In genomic region chr5:124095077-124095581, GRCm38 (mm10) we compare ENCODE assay signal across 8 mouse cellular contexts. TPM values are rescaled to one million over a fixed set of nuclear protein-coding genes. Genes with fewer than 3 reads are reported as not detected.
DNase-seq lines count a peak whose midpoint lies in the region; ATAC-seq and TF ChIP-seq lines count a peak whose summit lies in the region.

No protein-coding gene starts in this region.

- peak overlapping the region; percentile 47 for H3K4me2 ChIP-seq in forebrain, embryonic 16.5 days (ENCODE audit: low read length)
- peak overlapping the region; percentile 70 for H3K4me2 ChIP-seq in limb, embryonic 13.5 days (replicated peaks)
- peak overlapping the region; percentile 67 for H3K4me2 ChIP-seq in neural tube, embryonic 13.5 days

- WGBS in forebrain, embryonic 16.5 days, result 10% methylated on average over 19 of the region's 19 CpGs
- WGBS in limb, embryonic 13.5 days, result 11% methylated on average over 19 of the region's 19 CpGs
- 9% methylated on average over 19 of the region's 19 CpGs for WGBS in neural tube, embryonic 13.5 days

- peak overlapping the region; percentile 57 for H3K4me3 ChIP-seq in left cerebral cortex, adult 2 months
- peak overlapping the region; percentile 45 for H3K4me3 ChIP-seq in forebrain, embryonic 16.5 days (replicated peaks; ENCODE audit: low read length)
- H3K4me3 ChIP-seq in limb, embryonic 13.5 days, result peak overlapping the region; percentile 43
- peak overlapping the region; percentile 47 for H3K4me3 ChIP-seq in neural tube, embryonic 13.5 days

- TF ChIP-seq CTCF in left cerebral cortex, adult 2 months (IDR thresholded peaks at IDR 0.05), result no peak; the same call in 1 of the 2 replicates

- H3K4me1 ChIP-seq in forebrain, embryonic 16.5 days (replicated peaks; ENCODE audit: control insufficient read depth, insufficient read depth, low read length), result peaks cover 14% of the 10 kb centered on the region
- H3K4me1 ChIP-seq in limb, embryonic 13.5 days, result peaks cover 10% of the 10 kb centered on the region
- H3K4me1 ChIP-seq in neural tube, embryonic 13.5 days (replicated peaks), result peaks cover 7% of the 10 kb centered on the region; the same call in 1 of the 2 replicates

- H3K9ac ChIP-seq in forebrain, embryonic 16.5 days (replicated peaks; ENCODE audit: low read depth, low read length), result peak overlapping the region; percentile 47
- H3K9ac ChIP-seq in limb, embryonic 13.5 days, result peak overlapping the region; percentile 65
- peak overlapping the region; percentile 72 for H3K9ac ChIP-seq in neural tube, embryonic 13.5 days

- peaks cover 2% of the 10 kb centered on the region; the same call in 1 of the 2 replicates for H3K27me3 ChIP-seq in forebrain, embryonic 16.5 days (replicated peaks; ENCODE audit: control insufficient read depth, insufficient read depth, low read length)
- peaks cover 41% of the 10 kb centered on the region for H3K27me3 ChIP-seq in limb, embryonic 13.5 days
- H3K27me3 ChIP-seq in neural tube, embryonic 13.5 days, result peaks cover 21% of the 10 kb centered on the region

- H3K9me3 ChIP-seq in forebrain, embryonic 16.5 days (ENCODE audit: control insufficient read depth, low read length), result no peaks in the 10 kb centered on the region
- 0 out of 2 replicates have a peak, but pooled peaks cover 4% of the 10 kb centered on the region for H3K9me3 ChIP-seq in limb, embryonic 13.5 days
- 0 out of 2 replicates have a peak, but pooled peaks cover 3% of the 10 kb centered on the region for H3K9me3 ChIP-seq in neural tube, embryonic 13.5 days

- ATAC-seq in forebrain, embryonic 16.5 days, result peak; percentile 27; the same call in 1 of the 2 replicates
- ATAC-seq in limb, embryonic 13.5 days (ENCODE audit: low FRiP score, low read depth), result peak; percentile 34; the same call in 1 of the 2 replicates
- peak; percentile 69 for ATAC-seq in neural tube, embryonic 13.5 days (ENCODE audit: low read depth)
- no peak for ATAC-seq in inflammation-experienced regulatory T-cells, adult 6 months

- intact Hi-C loops in left cerebral cortex, adult 2 months (cut with DNase I), result no loop called here
- intact Hi-C loops in left cerebral cortex, postnatal 36 days (cut with DNase I), result no loop called here

- no peaks in the 10 kb centered on the region for H3K36me3 ChIP-seq in forebrain, embryonic 16.5 days (ENCODE audit: control insufficient read depth, insufficient read depth)
- no peaks in the 10 kb centered on the region for H3K36me3 ChIP-seq in limb, embryonic 13.5 days
- no peaks in the 10 kb centered on the region for H3K36me3 ChIP-seq in neural tube, embryonic 13.5 days

- peak overlapping the region; percentile 95 for H3K27ac ChIP-seq in left cerebral cortex, adult 2 months
- no peak overlapping the region for H3K27ac ChIP-seq in forebrain, embryonic 16.5 days (ENCODE audit: low read length)
- H3K27ac ChIP-seq in limb, embryonic 13.5 days, result no peak overlapping the region
- no peak overlapping the region for H3K27ac ChIP-seq in neural tube, embryonic 13.5 days (replicated peaks)

- peak in 1 of 2 experiments; percentile 41 for DNase-seq in left cerebral cortex, adult 2 months (ENCODE audit: extremely low spot score in 1 of 2, low spot score in 2 of 2)
- no peak for DNase-seq in left cerebral cortex, postnatal 36 days (ENCODE audit: low spot score in 2 of 2)
- peak; percentile 48 for DNase-seq in c-Kit-negative CD71-positive TER-119-positive erythroid progenitor cells, embryonic 14.5 days (ENCODE audit: low read depth, low spot score)
- no peak for DNase-seq in layer of hippocampus, postnatal 36 days

RNA-seq across cellular contexts. Expression of gene Abcb9, which starts 0.5 kb away (rescaled TPM):
- total RNA-seq in left cerebral cortex, adult 2 months (2021), result 10 to 100 TPM; 55.0 to 57.3 TPM
- 10 to 100 TPM; 55.9 to 57.5 TPM for total RNA-seq in left cerebral cortex, postnatal 36 days (2021)
- 11.3 and 13.4 TPM in 2 replicates for polyA plus RNA-seq in forebrain, embryonic 16.5 days (2015; fragmentation: Nextera tagmentation; extraction: Ambion mirVana)
- 2.9 and 3.0 TPM in 2 replicates for polyA plus RNA-seq in limb, embryonic 13.5 days (2015; fragmentation: Nextera tagmentation; extraction: Ambion mirVana)
- polyA plus RNA-seq in neural tube, embryonic 13.5 days (2015; fragmentation: Nextera tagmentation; extraction: Ambion mirVana), result 8.1 and 10.3 TPM in 2 replicates
- 10 to 100 TPM; 13.2 to 23.3 (median 16.7) TPM for polyA plus RNA-seq in inflammation-experienced regulatory T-cells, adult 6 months (2017; shearing (Covaris generic))
- 10 to 100 TPM; 27.2 to 30.7 TPM for total RNA-seq in layer of hippocampus, postnatal 36 days (2021)

RNA-seq across cellular contexts. Expression of gene Ogfod2, which starts 17.0 kb away (rescaled TPM):
- 10 to 100 TPM; 35.4 to 39.1 TPM for total RNA-seq in left cerebral cortex, adult 2 months (2021)
- 10 to 100 TPM; 37.3 to 37.8 TPM for total RNA-seq in left cerebral cortex, postnatal 36 days (2021)
- polyA plus RNA-seq in forebrain, embryonic 16.5 days (2015; fragmentation: Nextera tagmentation; extraction: Ambion mirVana), result 37.4 and 38.6 TPM in 2 replicates
- 19.4 and 21.4 TPM in 2 replicates for polyA plus RNA-seq in limb, embryonic 13.5 days (2015; fragmentation: Nextera tagmentation; extraction: Ambion mirVana)
- 34.1 TPM in 2 replicates for polyA plus RNA-seq in neural tube, embryonic 13.5 days (2015; fragmentation: Nextera tagmentation; extraction: Ambion mirVana)
- polyA plus RNA-seq in inflammation-experienced regulatory T-cells, adult 6 months (2017; shearing (Covaris generic)), result 10 to 100 TPM; 16.0 to 23.0 (median 22.9) TPM
- 10 to 100 TPM; 34.1 to 36.2 TPM for total RNA-seq in layer of hippocampus, postnatal 36 days (2021)

RNA-seq across cellular contexts. Expression of gene Arl6ip4, which starts 20.8 kb away (rescaled TPM):
- 10 to 100 TPM; 46.7 to 52.1 TPM for total RNA-seq in left cerebral cortex, adult 2 months (2021)
- total RNA-seq in left cerebral cortex, postnatal 36 days (2021), result 10 to 100 TPM; 50.3 to 62.4 TPM
- 66.1 and 71.0 TPM in 2 replicates for polyA plus RNA-seq in forebrain, embryonic 16.5 days (2015; fragmentation: Nextera tagmentation; extraction: Ambion mirVana)
- 106 and 115 TPM in 2 replicates for polyA plus RNA-seq in limb, embryonic 13.5 days (2015; fragmentation: Nextera tagmentation; extraction: Ambion mirVana)
- 79.1 and 81.1 TPM in 2 replicates for polyA plus RNA-seq in neural tube, embryonic 13.5 days (2015; fragmentation: Nextera tagmentation; extraction: Ambion mirVana)
- polyA plus RNA-seq in inflammation-experienced regulatory T-cells, adult 6 months (2017; shearing (Covaris generic)), result 10 to 100 TPM; 55.1 to 59.0 (median 56.1) TPM
- total RNA-seq in layer of hippocampus, postnatal 36 days (2021), result 10 to 100 TPM; 52.6 to 57.5 TPM
